Mouse (Mus musculus) CH12.LX (cell line): ENCODE results near the gene Htr1d. TPM values are rescaled to one million over a fixed set of nuclear protein-coding genes. Genes with fewer than 3 reads are reported as not detected.

ENCODE experiments used
- DNase-seq: peaks from one replicate; pipeline ENCODE4 v3.0.0-alpha.2; 2013; ENCODE audit errors: extremely low read depth
- H3K27ac ChIP-seq: 2 replicates; pipeline ENCODE4 v1.5.1; 2012; ENCODE audit warnings: low read depth, mild to moderate bottlenecking, control low read depth, moderate library complexity; ENCODE audit not compliant: insufficient read depth
- H3K27me3 ChIP-seq: replicated peaks from 2 replicates; pipeline ENCODE3; 2012; ENCODE audit warnings: inconsistent platforms
- H3K36me3 ChIP-seq, 2 experiments: replicated peaks in 1 of 2; 2 replicates each; pipeline versions ENCODE3 to v1.6.1; 2012; ENCODE audit warnings: inconsistent platforms in 1 of 2, low read length in 1 of 2, mild to moderate bottlenecking in 1 of 2, mixed read lengths in 1 of 2, moderate library complexity in 1 of 2; ENCODE audit not compliant: control insufficient read depth in 1 of 2, insufficient read depth in 1 of 2
- H3K4me1 ChIP-seq, 2 experiments: 2 replicates each; pipeline ENCODE4 v1.6.1; 2012; ENCODE audit warnings: inconsistent platforms in 1 of 2, moderate library complexity in 1 of 2; ENCODE audit not compliant: insufficient read depth in 2 of 2, control insufficient read depth in 1 of 2
- H3K4me2 ChIP-seq: 2 replicates; pipeline ENCODE4 v1.6.1; 2012; ENCODE audit warnings: low read depth, mild to moderate bottlenecking, control low read depth; ENCODE audit not compliant: poor library complexity, insufficient read depth, severe bottlenecking
- H3K4me3 ChIP-seq, 3 experiments: fragments of 150-350 bp in 1 of 3; sonication (generic) in 1 of 3; replicated peaks in 1 of 3; 2 replicates each; pipeline versions ENCODE3 to v1.5.1; 2011 to 2012; ENCODE audit warnings: low read depth in 2 of 3, low read length in 2 of 3, mild to moderate bottlenecking in 2 of 3, moderate library complexity in 2 of 3, control low read depth in 1 of 3, improper control_type of control experiment in 1 of 3, inconsistent platforms in 1 of 3, mixed read lengths in 1 of 3; ENCODE audit not compliant: poor library complexity in 1 of 3
- H3K79me2 ChIP-seq: replicated peaks from 2 replicates; pipeline ENCODE4 v1.6.1; 2012; ENCODE audit warnings: mild to moderate bottlenecking, moderate library complexity; ENCODE audit not compliant: control insufficient read depth, poor library complexity, insufficient read depth, severe bottlenecking; ENCODE audit errors: extremely low read depth
- H3K9ac ChIP-seq: 2 replicates; pipeline ENCODE4 v1.6.1; 2012; ENCODE audit warnings: low read depth, mild to moderate bottlenecking, control low read depth, moderate library complexity; ENCODE audit not compliant: insufficient read depth
- H3K9me3 ChIP-seq: replicated peaks from 2 replicates; pipeline ENCODE3; 2012; ENCODE audit warnings: low read length, inconsistent platforms, mixed read lengths
- BHLHE40 ChIP-seq: IDR thresholded peaks from 2 replicates; pipeline ENCODE4 v1.6.1; 2011; ENCODE audit warnings: mild to moderate bottlenecking, low read depth, low read length, improper control_type of control experiment
- CHD1 ChIP-seq: IDR thresholded peaks from 2 replicates; pipeline ENCODE4 v1.6.1; 2012; ENCODE audit warnings: low read depth, low read length, improper control_type of control experiment, inconsistent platforms
- CTCF ChIP-seq, 2 experiments: IDR thresholded peaks in 1 of 2; conservative IDR thresholded peaks in 1 of 2; 2 replicates each; pipeline ENCODE4 v1.5.1; 2011 to 2012; ENCODE audit warnings: low read depth in 2 of 2, low read length in 2 of 2, improper control_type of control experiment in 1 of 2, inconsistent platforms in 1 of 2, mild to moderate bottlenecking in 1 of 2, moderate library complexity in 1 of 2
- E2F4 ChIP-seq: IDR thresholded peaks from 2 replicates; pipeline ENCODE4 v1.6.1; 2011; ENCODE audit warnings: low read depth, low read length, improper control_type of control experiment; ENCODE audit not compliant: insufficient replicate concordance
- EP300 ChIP-seq: IDR thresholded peaks from 2 replicates; pipeline ENCODE4 v1.6.1; 2011; ENCODE audit warnings: low read length, improper control_type of control experiment
- GABPA ChIP-seq: IDR thresholded peaks from 2 replicates; pipeline ENCODE4 v1.6.1; 2012; ENCODE audit warnings: low read depth, low read length, improper control_type of control experiment, inconsistent platforms; ENCODE audit not compliant: insufficient replicate concordance
- IRF4 ChIP-seq: IDR thresholded peaks from 2 replicates; pipeline ENCODE4 v1.6.1; 2014; ENCODE audit warnings: low read depth, mild to moderate bottlenecking, inconsistent platforms, low read length, improper control_type of control experiment
- MAFK ChIP-seq: IDR thresholded peaks from 2 replicates; pipeline ENCODE4 v1.6.1; 2011; ENCODE audit warnings: low read length, improper control_type of control experiment; ENCODE audit not compliant: insufficient replicate concordance
- MAX ChIP-seq: IDR thresholded peaks from 2 replicates; pipeline ENCODE4 v1.6.1; 2011; ENCODE audit warnings: low read length, improper control_type of control experiment
- MXI1 ChIP-seq: IDR thresholded peaks from 2 replicates; pipeline ENCODE4 v1.6.1; 2011; ENCODE audit warnings: mild to moderate bottlenecking, low read depth, low read length, improper control_type of control experiment
- MYC ChIP-seq: IDR thresholded peaks from 2 replicates; pipeline ENCODE4 v1.6.1; 2011; ENCODE audit warnings: low read depth, mild to moderate bottlenecking, improper control_type of control experiment, low read length
- NELFE ChIP-seq: IDR thresholded peaks from 2 replicates; pipeline ENCODE4 v1.6.1; 2011; ENCODE audit warnings: low read depth, low read length, improper control_type of control experiment
- NRF1 ChIP-seq: IDR thresholded peaks from 2 replicates; pipeline ENCODE4 v1.6.1; 2014; ENCODE audit warnings: low read depth, mild to moderate bottlenecking, inconsistent platforms, low read length, improper control_type of control experiment, moderate library complexity
- PAX5 ChIP-seq: IDR thresholded peaks from 2 replicates; pipeline ENCODE4 v1.6.1; 2012; ENCODE audit warnings: low read length, inconsistent platforms, mixed read lengths
- POLR2A ChIP-seq: IDR thresholded peaks from 2 replicates; pipeline ENCODE4 v1.6.1; 2011; ENCODE audit warnings: low read depth, mild to moderate bottlenecking, improper control_type of control experiment, low read length
- POLR2AphosphoS2 ChIP-seq: IDR thresholded peaks from 2 replicates; pipeline ENCODE4 v1.6.1; 2011; ENCODE audit warnings: low read depth, low read length, improper control_type of control experiment
- RAD21 ChIP-seq: IDR thresholded peaks from 2 replicates; pipeline ENCODE4 v1.6.1; 2011; ENCODE audit warnings: low read depth, mild to moderate bottlenecking, low read length, improper control_type of control experiment, moderate library complexity
- RCOR1 ChIP-seq: conservative IDR thresholded peaks from 2 replicates; pipeline ENCODE4 v1.6.1; 2012; ENCODE audit warnings: low read depth, mild to moderate bottlenecking, inconsistent platforms, low read length, improper control_type of control experiment
- SIN3A ChIP-seq: IDR thresholded peaks from 2 replicates; pipeline ENCODE4 v1.6.1; 2012; ENCODE audit warnings: low read length, improper control_type of control experiment, inconsistent platforms
- SMC3 ChIP-seq: IDR thresholded peaks from 2 replicates; pipeline ENCODE4 v1.6.1; 2011; ENCODE audit warnings: low read depth, low read length, improper control_type of control experiment
- TBP ChIP-seq: conservative IDR thresholded peaks from 2 replicates; pipeline ENCODE4 v1.6.1; 2011; ENCODE audit warnings: low read depth, low read length, improper control_type of control experiment
- TCF12 ChIP-seq: IDR thresholded peaks from 2 replicates; pipeline ENCODE4 v1.6.1; 2014; ENCODE audit warnings: low read depth, mild to moderate bottlenecking, inconsistent platforms, low read length, improper control_type of control experiment
- UBTF ChIP-seq: IDR thresholded peaks from 2 replicates; pipeline ENCODE4 v1.6.1; 2012; ENCODE audit warnings: low read depth, mild to moderate bottlenecking, inconsistent platforms, low read length, improper control_type of control experiment, moderate library complexity
- USF1 ChIP-seq: IDR thresholded peaks from 2 replicates; pipeline ENCODE4 v1.6.1; 2014; ENCODE audit warnings: low read depth, mild to moderate bottlenecking, inconsistent platforms, low read length, improper control_type of control experiment
- ZKSCAN1 ChIP-seq: IDR thresholded peaks from 2 replicates; pipeline ENCODE4 v1.6.1; 2012; ENCODE audit warnings: low read depth, inconsistent platforms, low read length, improper control_type of control experiment, borderline replicate concordance
- ZMIZ1 ChIP-seq: IDR thresholded peaks from 2 replicates; pipeline ENCODE4 v1.6.1; 2012; ENCODE audit warnings: low read depth, mild to moderate bottlenecking, inconsistent platforms, low read length, improper control_type of control experiment
- ZNF384 ChIP-seq: IDR thresholded peaks from 2 replicates; pipeline ENCODE4 v1.6.1; 2012; ENCODE audit warnings: low read depth, low read length, improper control_type of control experiment, inconsistent platforms
- dilution Hi-C: fragments of 300-500 bp; cut with MboI; formaldehyde crosslinking; loops from 2 replicates; pipeline ENCODE4 v1.14.3; 2020; ENCODE audit warnings: low sequenced_read_pairs; ENCODE audit not compliant: extremely low pct_unique_long_range_greater_than_20kb, extremely low pct_ligation_motif_present
- in situ Hi-C: fragments of 300-500 bp; cut with MboI; formaldehyde crosslinking; loops from 3 replicates; pipeline ENCODE4 v1.14.3; 2019; ENCODE audit warnings: low sequenced_read_pairs, low pct_ligation_motif_present, low pct_unique_long_range_greater_than_20kb, mixed read lengths
- polyA plus RNA-seq: library from polyadenylated mRNA; unstranded; fragments of >175 nt; gene quantifications from 2 replicates; pipeline ENCODE4 v1.2.1, GENCODE M21; 2012; ENCODE audit warnings: low read depth; ENCODE audit not compliant: insufficient read length
- total RNA-seq, 2 experiments: library from RNA; depleted of rRNA; stranded (reverse); fragments of 300-350 nt in 1 of 2; fragments of >200 nt in 1 of 2; gene quantifications; 2 replicates each; pipeline ENCODE4 v1.2.3; 2012 to 2014

Gene Htr1d
- total and polyA plus RNA-seq, 3 experiments: not detected

GRCm38 (mm10) chr4:136469371-136469903 is 46.1 kb downstream of the Htr1d start, which contains the start of gene Luzp1:
Gene Luzp1, plus strand, starts transcription at chr4:136469761.
- Histone ChIP-seq H3K4me2 (peak within 1 kb of the TSS; percentile 72), H3K9ac (peak within 1 kb of the TSS; percentile 71), H3K79me2 (peaks cover 5% of the 10 kb centered on the region; the same call in 1 of the 2 replicates), H3K9me3 (no peaks in the 10 kb centered on the region), H3K27ac (peak within 1 kb of the TSS; percentile 18; the same call in 1 of the 2 replicates), H3K36me3 (no peaks in the 10 kb centered on the region), H3K4me1 (peaks cover 0 to 25% of the 10 kb centered on the region in 2 experiments; a peak in 3 of 4 replicates), H3K27me3 (peaks cover 14% of the 10 kb centered on the region), H3K4me3 (peak within 1 kb of the TSS; percentile 51 to 75 (median 72))
- peak; percentile 85 for DNase-seq
- TF ChIP-seq NRF1 (peak; percentile 78), NELFE (peak; percentile 53), UBTF (peak; percentile 68), USF1 (no peak), GABPA (no peak), CTCF (conservative IDR thresholded peaks at IDR 0.05 in 1 of 2, IDR thresholded peaks at IDR 0.05 in 1 of 2; ENCODE audit: low read depth in 2 of 2, low read length in 2 of 2) (no peak), TCF12 (peak; percentile 46; the same call in 1 of the 2 replicates), POLR2A (peak; percentile 87)
- dilution Hi-C loops: no loop called here
- in situ Hi-C loops: no loop called here

DNA sequence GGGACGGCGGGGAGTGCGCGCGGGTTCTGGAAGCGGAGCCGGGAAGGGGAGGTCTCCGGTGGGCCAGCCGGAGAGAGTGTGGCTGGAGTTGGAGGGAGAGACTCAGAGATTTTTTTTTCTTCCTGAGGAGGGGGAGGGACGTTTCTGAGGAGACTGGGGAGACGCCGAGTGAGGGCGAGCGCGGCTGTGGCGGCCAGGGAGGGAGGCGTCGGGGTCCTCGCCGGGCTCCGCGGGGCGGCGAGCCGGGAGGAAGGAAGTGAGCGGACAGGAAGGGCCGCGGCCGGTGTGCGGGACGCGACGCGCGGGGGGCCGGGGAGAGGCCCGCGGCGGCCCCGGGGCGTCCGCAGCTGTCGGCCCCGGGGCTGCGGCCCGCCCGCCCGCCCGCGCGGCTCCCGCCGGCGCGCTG is 46.6 kb downstream of the Htr1d start:
- TF ChIP-seq POLR2A (no peak), NRF1 (no peak), GABPA (no peak), MAFK (no peak), MYC (no peak), RAD21 (no peak), SMC3 (no peak), PAX5 (no peak), E2F4 (no peak), SIN3A (0 out of 2 replicates have a peak, but pooled peaks have one; percentile 24), MXI1 (peak; percentile 72; the same call in 1 of the 2 replicates), MAX (no peak), EP300 (no peak), BHLHE40 (no peak), ZNF384 (peak; percentile 82), TBP (no peak), ZMIZ1 (peak; percentile 3; the same call in 1 of the 2 replicates), UBTF (no peak; the same call in 1 of the 2 replicates), RCOR1 (no peak), IRF4 (no peak), ZKSCAN1 (no peak), POLR2AphosphoS2 (no peak), CHD1 (no peak)
- TF ChIP-seq, all 38 proteins: peak for 4
- Histone ChIP-seq H3K79me2 (peaks cover 5% of the 10 kb centered on the region; the same call in 1 of the 2 replicates), H3K27ac (peak overlapping the region; percentile 18; the same call in 1 of the 2 replicates), H3K4me3 (peak overlapping the region; percentile 51 to 75 (median 72)), H3K9me3 (no peaks in the 10 kb centered on the region), H3K4me2 (peak overlapping the region; percentile 72), H3K27me3 (peaks cover 14% of the 10 kb centered on the region), H3K9ac (peak overlapping the region; percentile 71), H3K36me3 (no peaks in the 10 kb centered on the region), H3K4me1 (peaks cover 0 to 25% of the 10 kb centered on the region in 2 experiments; a peak in 3 of 4 replicates)
- peak; percentile 56 for DNase-seq
- dilution Hi-C loops: no loop called here
- in situ Hi-C loops: no loop called here
